Mouse (Mus musculus) intestine, embryonic 14.5 days (tissue): ENCODE data around the gene Rnh1. TPM values are rescaled to one million over a fixed set of nuclear protein-coding genes. Genes with fewer than 3 reads are reported as not detected.
A peak's percentile ranks its signal among the peaks of the same experiment; 100 is the strongest.

Experiments used
- ATAC-seq: fragments of 200-750 bp; cut with Nextera tagmentation; replicated peaks from 2 replicates; pipeline ENCODE4 v1.8.0; 2017; ENCODE audit warnings: low read depth, moderate number of reproducible peaks, moderate TSS enrichment, moderate library complexity; ENCODE audit not compliant: low FRiP score, low TSS enrichment
- DNase-seq: peaks from one replicate; pipeline ENCODE4 v3.0.0-alpha.2; 2018; ENCODE audit warnings: low spot score
- H3K27ac ChIP-seq: fragments of 300-500 bp; sonication (generic); 2 replicates; pipeline ENCODE4 v1.5.1; 2014; ENCODE audit warnings: low read depth, mild to moderate bottlenecking, control low read depth
- H3K27me3 ChIP-seq: fragments of 300-500 bp; sonication (generic); replicated peaks from 2 replicates; pipeline ENCODE4 v1.6.1; 2014; ENCODE audit warnings: low read length, control low read depth; ENCODE audit not compliant: control insufficient read depth, insufficient read depth
- H3K36me3 ChIP-seq: fragments of 300-500 bp; sonication (generic); 2 replicates; pipeline ENCODE4 v1.6.1; 2014; ENCODE audit warnings: low read length, control low read depth; ENCODE audit not compliant: control insufficient read depth, insufficient read depth
- H3K4me1 ChIP-seq: fragments of 300-500 bp; sonication (generic); replicated peaks from 2 replicates; pipeline ENCODE4 v1.6.1; 2014; ENCODE audit warnings: low read length, control low read depth, mixed read lengths; ENCODE audit not compliant: control insufficient read depth, insufficient read depth
- H3K4me2 ChIP-seq: fragments of 300-500 bp; sonication (generic); 2 replicates; pipeline ENCODE4 v1.6.1; 2014; ENCODE audit warnings: low read length
- H3K4me3 ChIP-seq: fragments of 300-500 bp; sonication (generic); 2 replicates; pipeline ENCODE4 v1.5.1; 2014; ENCODE audit warnings: low read depth, low read length, control low read depth, mixed read lengths
- H3K9ac ChIP-seq: fragments of 300-500 bp; sonication (generic); 2 replicates; pipeline ENCODE4 v1.6.1; 2014; ENCODE audit warnings: mild to moderate bottlenecking, low read length
- H3K9me3 ChIP-seq: fragments of 300-500 bp; sonication (generic); 2 replicates; pipeline ENCODE4 v1.6.1; 2016; ENCODE audit warnings: low read length, control low read depth; ENCODE audit not compliant: control insufficient read depth
- WGBS: fragments of 180-500 bp; shearing (Covaris S2); extraction: QIAGEN DNeasy Blood & Tissue Kit; methylation state at CpG from one replicate; pipeline ENCODE4 v1.1.7; 2014; 5-methylcytosine and 5-hydroxymethylcytosine counted together
- polyA plus RNA-seq: library from polyadenylated mRNA; unstranded; fragments of >200 nt; fragmentation: Nextera tagmentation; extraction: Ambion mirVana; gene quantifications from 2 replicates; pipeline ENCODE4 v1.2.1, GENCODE M21; 2014

Rnh1 gene
- polyA plus RNA-seq, 1 experiment from 2014 or later = 123 TPM

DNA sequence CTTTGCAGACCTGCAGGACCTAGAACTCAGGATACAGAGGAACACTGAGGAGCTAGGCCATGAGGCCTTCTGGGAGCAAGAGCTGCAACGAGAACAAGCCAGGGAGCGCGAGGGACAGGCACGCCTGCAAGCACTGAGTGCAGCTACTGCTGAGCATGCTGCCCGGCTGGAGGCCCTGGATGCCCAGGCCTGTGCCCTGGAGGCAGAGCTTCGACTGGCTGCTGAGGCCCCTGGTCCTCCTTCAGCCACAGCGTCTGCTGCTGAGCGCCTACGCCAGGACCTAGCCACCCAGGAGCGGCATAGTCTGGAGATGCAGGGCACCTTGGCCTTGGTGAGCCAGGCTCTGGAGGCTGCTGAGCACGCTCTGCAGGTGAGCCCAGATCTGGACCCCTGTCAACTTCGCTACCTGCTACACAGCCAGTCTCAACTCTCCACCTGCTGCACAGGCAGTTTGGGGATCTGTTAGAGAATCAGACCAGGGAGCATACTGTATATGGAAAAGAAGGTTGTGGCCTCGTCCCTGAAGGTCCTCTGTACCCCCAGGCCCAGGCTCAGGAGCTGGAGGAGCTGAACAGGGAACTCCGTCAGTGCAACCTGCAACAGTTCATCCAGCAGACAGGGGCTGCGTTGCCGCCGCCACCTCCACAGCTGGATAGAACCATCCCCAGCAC is 44.8 kb upstream of the Rnh1 start:
- Histone ChIP-seq H3K27me3 (no peaks in the 10 kb centered on the region), H3K9ac (no peak overlapping the region), H3K9me3 (no peaks in the 10 kb centered on the region), H3K4me2 (peak overlapping the region; percentile 84), H3K27ac (no peak overlapping the region), H3K36me3 (peaks cover 19% of the 10 kb centered on the region), H3K4me3 (no peak overlapping the region), H3K4me1 (peaks cover 35% of the 10 kb centered on the region)
- ATAC-seq (no peak), DNase-seq (no peak)
- WGBS = 87% methylated on average over 17 of the region's 17 CpGs

DNA sequence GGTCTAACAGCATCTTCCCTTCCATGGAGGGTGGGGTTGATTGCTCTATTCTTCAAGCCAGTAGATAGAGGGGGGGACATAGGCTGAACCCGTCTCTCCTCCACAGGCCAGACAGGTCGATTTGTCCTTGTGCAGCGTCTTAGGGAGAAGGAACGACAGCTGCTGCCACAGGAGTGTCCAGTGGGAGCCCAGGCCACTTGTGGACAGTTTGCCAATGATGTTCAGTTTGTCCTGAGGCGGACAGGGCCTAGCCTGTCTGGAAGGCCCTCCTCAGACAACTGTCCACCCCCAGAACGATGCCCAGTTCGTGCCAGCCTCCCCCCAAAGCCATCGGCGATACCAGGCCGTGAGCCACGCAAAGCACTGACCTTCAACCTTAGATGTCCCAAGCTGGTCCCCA is 44.2 kb upstream of the Rnh1 start:
- DNase-seq = no peak
- H3K9me3 ChIP-seq = no peaks in the 10 kb centered on the region
- peaks cover 19% of the 10 kb centered on the region for H3K36me3 ChIP-seq
- peak overlapping the region; percentile 84 for H3K4me2 ChIP-seq
- H3K9ac ChIP-seq = peak overlapping the region; percentile 64
- no peak for ATAC-seq
- peaks cover 29% of the 10 kb centered on the region for H3K4me1 ChIP-seq
- 0 out of 2 replicates have a peak overlapping the region, but pooled peaks have one; percentile 33 for H3K27ac ChIP-seq
- WGBS = 77% methylated on average over 11 of the region's 11 CpGs
- H3K4me3 ChIP-seq = peak overlapping the region; percentile 62
- no peaks in the 10 kb centered on the region for H3K27me3 ChIP-seq

DNA sequence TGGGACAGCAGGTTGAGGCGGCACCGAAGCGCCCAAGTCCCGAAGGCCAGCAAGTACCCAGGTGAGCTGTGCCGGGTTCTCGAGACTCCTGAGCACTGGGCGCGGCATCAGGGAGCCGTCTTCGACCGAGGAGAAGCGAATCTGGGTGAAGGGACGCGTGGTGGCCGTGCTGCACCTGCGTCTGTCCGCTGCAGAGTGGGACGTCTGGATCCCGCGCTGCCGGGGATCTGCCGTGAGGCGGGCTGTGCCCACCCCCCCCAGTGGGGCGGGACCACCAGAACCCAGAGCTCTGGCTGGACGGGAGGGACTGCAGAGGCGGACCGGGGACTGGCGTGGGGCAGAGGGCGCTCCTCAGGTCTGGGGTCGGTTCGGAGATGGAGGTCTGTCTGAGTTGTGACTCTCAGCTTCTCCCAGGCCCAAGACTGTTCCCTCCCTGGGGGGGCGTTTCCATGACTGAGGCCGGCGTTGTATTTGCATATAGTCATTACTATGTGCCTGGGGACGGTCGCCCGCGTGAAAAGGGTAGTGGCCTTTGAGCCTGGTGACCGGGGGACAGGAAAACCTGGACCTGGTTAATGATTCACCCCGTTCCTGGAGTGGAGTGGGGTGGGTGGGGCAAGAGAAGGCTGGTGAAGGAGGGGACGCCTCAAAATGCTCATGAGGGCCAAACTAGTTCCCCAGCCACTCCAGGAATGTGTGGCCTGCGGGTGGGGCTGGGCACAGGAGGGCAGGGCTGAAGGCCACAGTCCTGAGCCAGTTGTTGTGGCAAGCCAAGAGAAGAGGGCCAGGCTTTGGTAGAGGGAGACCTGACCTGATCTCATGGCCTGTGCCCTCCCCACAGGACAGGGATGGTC is 43.5 kb upstream of the Rnh1 start:
- Histone ChIP-seq H3K36me3 (peaks cover 19% of the 10 kb centered on the region), H3K4me3 (peak overlapping the region; percentile 62), H3K4me2 (peak overlapping the region; percentile 84), H3K27ac (peak overlapping the region; percentile 85), H3K9ac (peak overlapping the region; percentile 64), H3K9me3 (no peaks in the 10 kb centered on the region), H3K4me1 (peaks cover 28% of the 10 kb centered on the region), H3K27me3 (no peaks in the 10 kb centered on the region)
- DNase-seq (peak; percentile 95), ATAC-seq (peak; percentile 65)
- 1% methylated on average over 34 of the region's 42 CpGs for WGBS

DNA sequence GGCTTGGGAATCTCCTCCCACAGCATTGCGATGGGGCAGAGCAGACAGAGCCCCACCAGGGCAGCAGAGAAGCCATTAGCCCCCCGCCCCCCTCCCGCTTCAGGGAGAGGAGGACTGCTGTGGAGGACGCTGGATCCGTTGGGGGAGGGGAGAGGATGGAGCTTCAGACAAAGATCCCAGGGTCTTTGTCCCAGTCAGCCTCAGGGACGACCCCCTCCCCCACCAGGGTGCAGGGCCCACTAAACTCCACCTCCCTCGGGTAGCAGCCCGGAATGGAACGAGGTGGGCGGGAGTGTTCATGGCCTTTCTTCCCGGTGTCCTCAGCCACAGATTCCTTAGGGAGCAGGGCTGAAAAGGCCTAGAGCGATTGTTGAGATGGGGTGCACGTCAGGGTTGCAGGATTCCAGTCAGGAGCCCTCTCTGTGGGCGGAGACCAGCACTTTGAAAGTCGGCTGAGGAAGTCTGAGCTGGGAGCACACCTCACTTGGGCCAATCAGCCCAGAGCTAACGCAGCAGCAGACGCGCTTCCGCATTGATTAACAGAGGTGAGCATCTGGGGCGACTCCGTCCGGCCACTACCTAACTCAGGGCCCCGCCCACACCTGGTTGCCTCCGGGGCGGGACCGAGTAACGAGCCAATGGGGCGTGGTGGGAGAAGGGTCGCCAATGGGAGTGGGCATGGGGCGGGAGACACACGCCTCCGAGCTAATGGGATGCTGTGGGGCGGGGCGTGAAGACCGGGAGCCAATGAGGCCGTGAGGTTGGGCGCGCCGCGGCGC is 42.6 kb upstream of the Rnh1 start, which contains the start of gene Rassf7:
TSS of gene Rassf7 (plus strand) at position 760 of the 779 bp plus-strand sequence.
- peaks cover 20% of the 10 kb centered on the region for H3K4me1 ChIP-seq
- peak; percentile 89 for DNase-seq

DNA sequence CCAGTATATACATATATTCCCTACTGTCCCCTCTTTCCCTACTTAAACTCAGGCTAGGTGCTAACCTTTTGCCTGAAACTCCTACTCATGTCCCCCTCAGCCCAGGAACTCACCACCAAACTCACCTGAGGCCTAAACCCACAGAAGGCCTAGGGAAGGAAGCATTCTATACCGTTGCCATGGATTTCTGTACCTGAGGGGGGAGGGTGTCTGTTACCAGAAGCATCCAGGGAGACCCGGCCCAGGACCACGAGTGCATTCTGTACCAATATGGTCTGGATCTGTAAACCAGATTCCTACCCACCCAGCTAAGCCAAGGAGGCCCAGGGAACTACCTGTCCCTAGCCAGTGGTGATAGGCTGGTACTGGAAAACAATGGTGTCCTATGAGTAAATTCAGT is 41.7 kb upstream of the Rnh1 start:
- no peaks in the 10 kb centered on the region for H3K9me3 ChIP-seq
- no peak overlapping the region for H3K9ac ChIP-seq
- DNase-seq = no peak
- H3K4me3 ChIP-seq = no peak overlapping the region
- peak overlapping the region; percentile 84 for H3K4me2 ChIP-seq
- H3K27ac ChIP-seq = peak overlapping the region; percentile 85
- H3K27me3 ChIP-seq = no peaks in the 10 kb centered on the region
- WGBS = 66% methylated on average over 3 of the region's 3 CpGs
- H3K4me1 ChIP-seq = peaks cover 14% of the 10 kb centered on the region; the same call in 1 of the 2 replicates
- no peak for ATAC-seq
- H3K36me3 ChIP-seq = peaks cover 9% of the 10 kb centered on the region; the same call in 1 of the 2 replicates

More for the DNA sequence above, 42.6 kb upstream of the Rnh1 start, which contains the start of gene Rassf7:
- H3K4me2 ChIP-seq = peak within 1 kb of the TSS; percentile 84
- peak within 1 kb of the TSS; percentile 62 for H3K4me3 ChIP-seq
- no peaks in the 10 kb centered on the region for H3K9me3 ChIP-seq
- H3K27ac ChIP-seq = peak within 1 kb of the TSS; percentile 85
- peaks cover 18% of the 10 kb centered on the region for H3K36me3 ChIP-seq
- no peaks in the 10 kb centered on the region for H3K27me3 ChIP-seq
- peak; percentile 90 for ATAC-seq
- H3K9ac ChIP-seq = peak within 1 kb of the TSS; percentile 64
- WGBS = under 1% methylated on average over 41 of the region's 41 CpGs

DNA sequence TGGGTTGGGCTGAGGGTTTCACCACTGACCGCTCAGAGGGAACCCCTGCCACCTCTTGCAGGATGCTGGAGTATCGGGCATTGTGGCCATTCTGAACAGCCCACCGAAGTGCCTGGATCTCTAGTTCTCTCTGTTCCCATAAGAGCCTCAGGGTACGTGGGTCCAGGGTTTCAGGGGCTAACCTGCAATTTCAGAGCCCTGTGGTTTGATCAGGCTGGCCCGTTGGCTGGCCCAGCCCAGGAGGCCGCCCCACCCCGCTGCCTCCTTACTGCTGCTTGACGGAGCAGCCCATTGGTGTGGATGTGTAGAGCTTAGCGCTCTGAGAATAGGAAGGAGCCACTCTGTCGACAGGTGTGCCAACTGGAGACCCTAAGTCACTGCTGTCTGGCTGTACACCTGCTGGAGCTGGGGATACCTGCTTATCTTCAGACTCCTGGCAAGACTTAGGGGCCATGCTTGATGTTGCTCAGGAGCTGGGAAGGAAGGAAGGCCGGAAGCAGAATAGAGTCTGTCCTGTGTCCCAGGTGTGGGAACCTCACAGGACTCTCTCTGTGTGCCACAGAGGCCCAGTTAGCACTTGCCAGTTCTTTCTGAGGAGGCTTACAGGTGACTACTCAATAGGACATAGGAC is 41.1 kb upstream of the Rnh1 start, which contains the start of gene Lmntd2:
TSS of gene Lmntd2 (minus strand) at position 476 of the 631 bp plus-strand sequence.
- H3K4me2 ChIP-seq = peak within 1 kb of the TSS; percentile 84
- H3K27ac ChIP-seq = peak within 1 kb of the TSS; percentile 85
- H3K36me3 ChIP-seq = peaks cover 4% of the 10 kb centered on the region; the same call in 1 of the 2 replicates
- no peaks in the 10 kb centered on the region for H3K27me3 ChIP-seq
- DNase-seq = no peak
- H3K4me3 ChIP-seq = peak within 1 kb of the TSS; percentile 62
- 89% methylated on average over 11 of the region's 11 CpGs for WGBS
- H3K4me1 ChIP-seq = peaks cover 14% of the 10 kb centered on the region; the same call in 1 of the 2 replicates
- peak within 1 kb of the TSS; percentile 64 for H3K9ac ChIP-seq
- no peaks in the 10 kb centered on the region for H3K9me3 ChIP-seq
- ATAC-seq = no peak

DNA sequence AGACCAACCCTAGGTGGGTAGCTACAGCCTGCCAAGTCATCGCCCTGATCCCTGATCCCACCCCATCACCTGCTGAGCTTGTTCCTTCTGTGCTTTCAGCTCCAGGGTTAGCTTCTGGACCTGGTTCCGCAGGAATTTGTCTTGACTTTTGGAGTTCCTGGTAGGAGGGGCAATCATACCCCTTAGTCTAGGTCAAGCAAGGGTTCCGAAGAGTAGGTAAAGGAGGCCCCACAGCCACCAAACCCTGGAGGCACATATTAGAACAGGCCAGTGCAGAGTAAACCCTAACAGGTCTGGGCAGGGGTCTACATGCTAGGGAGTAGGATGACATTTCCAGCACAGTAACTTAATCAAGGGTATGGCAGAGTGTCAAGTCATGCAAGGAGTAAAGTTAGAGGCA is 40.5 kb upstream of the Rnh1 start:
- Histone ChIP-seq H3K4me1 (peaks cover 14% of the 10 kb centered on the region; the same call in 1 of the 2 replicates), H3K9me3 (no peaks in the 10 kb centered on the region), H3K9ac (no peak overlapping the region), H3K27ac (no peak overlapping the region), H3K27me3 (no peaks in the 10 kb centered on the region), H3K4me2 (no peak overlapping the region), H3K36me3 (peaks cover 1% of the 10 kb centered on the region; the same call in 1 of the 2 replicates), H3K4me3 (no peak overlapping the region)
- ATAC-seq (no peak), DNase-seq (no peak)
- whole genome bisulfite sequencing = 87% methylated on average over 3 of the region's 3 CpGs
